Mouse (Mus musculus) forebrain, embryonic 11.5 days (tissue): ENCODE results near the gene Jak2. TPM values are rescaled to one million over a fixed set of nuclear protein-coding genes. Genes with fewer than 3 reads are reported as not detected.

Experiments
- ATAC-seq: fragments of 200-750 bp; cut with Nextera tagmentation; replicated peaks from 2 replicates; pipeline ENCODE4 v1.8.0; 2017; ENCODE audit warnings: moderate TSS enrichment; ENCODE audit not compliant: low FRiP score
- DNase-seq: peaks from one replicate; pipeline ENCODE4 v3.0.0-alpha.2; 2017; ENCODE audit warnings: low spot score
- H3K27ac ChIP-seq: fragments of 300-500 bp; sonication (generic); 2 replicates; pipeline ENCODE4 v1.5.1; 2014; ENCODE audit warnings: low read depth, low read length
- H3K27me3 ChIP-seq: fragments of 300-500 bp; sonication (generic); 2 replicates; pipeline ENCODE4 v1.6.1; 2014; ENCODE audit warnings: mild to moderate bottlenecking, low read length, mixed read lengths; ENCODE audit not compliant: control insufficient read depth, insufficient read depth
- H3K36me3 ChIP-seq: fragments of 300-500 bp; sonication (generic); 2 replicates; pipeline ENCODE4 v1.6.1; 2014; ENCODE audit warnings: mild to moderate bottlenecking, low read length, moderate library complexity, mixed read lengths; ENCODE audit not compliant: control insufficient read depth, insufficient read depth
- H3K4me1 ChIP-seq: fragments of 300-500 bp; sonication (generic); replicated peaks from 2 replicates; pipeline ENCODE4 v1.6.1; 2014; ENCODE audit warnings: low read length, mixed read lengths; ENCODE audit not compliant: control insufficient read depth, insufficient read depth
- H3K4me2 ChIP-seq: fragments of 300-500 bp; sonication (generic); 2 replicates; pipeline ENCODE4 v1.6.1; 2014; ENCODE audit warnings: low read depth, mild to moderate bottlenecking, low read length, moderate library complexity, mixed read lengths; ENCODE audit not compliant: severe bottlenecking
- H3K4me3 ChIP-seq: fragments of 300-500 bp; sonication (generic); 2 replicates; pipeline ENCODE4 v1.5.1; 2014; ENCODE audit warnings: low read depth, low read length
- H3K9ac ChIP-seq: fragments of 300-500 bp; sonication (generic); 2 replicates; pipeline ENCODE4 v1.6.1; 2014; ENCODE audit warnings: low read length
- H3K9me3 ChIP-seq: fragments of 300-500 bp; sonication (generic); 2 replicates; pipeline ENCODE4 v1.6.1; 2016; ENCODE audit warnings: low read length, mixed read lengths; ENCODE audit not compliant: control insufficient read depth
- WGBS: fragments of 180-500 bp; shearing (Covaris S2); extraction: QIAGEN DNeasy Blood & Tissue Kit; methylation state at CpG from one replicate; pipeline ENCODE4 v1.1.7; 2014; 5-methylcytosine and 5-hydroxymethylcytosine counted together
- polyA plus RNA-seq: library from polyadenylated mRNA; unstranded; fragments of >200 nt; fragmentation: Nextera tagmentation; extraction: Ambion mirVana; gene quantifications from 2 replicates; pipeline ENCODE4 v1.2.1, GENCODE M21; 2014

Gene Jak2
- polyA plus RNA-seq, 1 experiment from 2014 or later: 13.2 TPM

GRCm38 (mm10) chr19:29326822-29327552 lies 75.4 kb downstream of the Jak2 start:
- H3K4me3 ChIP-seq: no peak overlapping the region
- 79% methylated on average over 13 of the region's 13 CpGs for WGBS
- ATAC-seq: no peak

GRCm38 (mm10) chr19:29334068-29334745 lies 82.6 kb downstream of the Jak2 start, which contains the start of gene Rln1:
Rln1 (minus strand) TSS chr19:29334670.
- peak within 1 kb of the TSS; percentile 38 for H3K4me3 ChIP-seq
- ATAC-seq (no peak), DNase-seq (peak; percentile 68)
- no peaks in the 10 kb centered on the region for H3K36me3 ChIP-seq
- WGBS: 4% methylated on average over 23 of the region's 23 CpGs
- 0 out of 2 replicates have a peak, but pooled peaks cover 2% of the 10 kb centered on the region for H3K27me3 ChIP-seq
- H3K9ac ChIP-seq: peak within 1 kb of the TSS; percentile 61
- no peaks in the 10 kb centered on the region for H3K9me3 ChIP-seq
- no peak within 1 kb of the TSS for H3K27ac ChIP-seq
- no peaks in the 10 kb centered on the region for H3K4me1 ChIP-seq
- H3K4me2 ChIP-seq: peak within 1 kb of the TSS; percentile 67

More at GRCm38 (mm10) chr19:29326822-29327552, 75.4 kb downstream of the Jak2 start:
- Histone ChIP-seq H3K4me2 (no peak overlapping the region), H3K27me3 (no peaks in the 10 kb centered on the region), H3K27ac (no peak overlapping the region), H3K9ac (no peak overlapping the region), H3K36me3 (no peaks in the 10 kb centered on the region), H3K4me1 (no peaks in the 10 kb centered on the region), H3K9me3 (no peaks in the 10 kb centered on the region)
- no peak for DNase-seq

GRCm38 (mm10) chr19:29336624-29337023 lies 85.0 kb downstream of the Jak2 start:
- Histone ChIP-seq H3K36me3 (no peaks in the 10 kb centered on the region), H3K9ac (no peak overlapping the region), H3K27me3 (0 out of 2 replicates have a peak, but pooled peaks cover 2% of the 10 kb centered on the region), H3K4me3 (no peak overlapping the region), H3K27ac (no peak overlapping the region), H3K4me1 (no peaks in the 10 kb centered on the region), H3K4me2 (no peak overlapping the region), H3K9me3 (no peaks in the 10 kb centered on the region)
- 90% methylated on average over 2 of the region's 2 CpGs for WGBS
- ATAC-seq: no peak
- no peak for DNase-seq

- Histone ChIP-seq H3K36me3 (no peaks in the 10 kb centered on the region), H3K27me3 (no peaks in the 10 kb centered on the region), H3K9me3 (no peaks in the 10 kb centered on the region), H3K27ac (no peak overlapping the region), H3K9ac (no peak overlapping the region), H3K4me1 (no peaks in the 10 kb centered on the region), H3K4me3 (no peak overlapping the region), H3K4me2 (no peak overlapping the region)
- no peak for DNase-seq
- WGBS: 85% methylated on average over 4 of the region's 4 CpGs
- ATAC-seq: no peak
Observed at GRCm38 (mm10) chr19:29341029-29341428, 89.4 kb downstream of the Jak2 start.

- no peaks in the 10 kb centered on the region for H3K9me3 ChIP-seq
- no peak overlapping the region for H3K4me2 ChIP-seq
- H3K4me1 ChIP-seq: no peaks in the 10 kb centered on the region
- H3K27ac ChIP-seq: no peak overlapping the region
- no peak for DNase-seq
- H3K4me3 ChIP-seq: no peak overlapping the region
- no peaks in the 10 kb centered on the region for H3K36me3 ChIP-seq
- 89% methylated on average over 6 of the region's 6 CpGs for WGBS
- no peak for ATAC-seq
- H3K9ac ChIP-seq: no peak overlapping the region
- no peaks in the 10 kb centered on the region for H3K27me3 ChIP-seq
Observed at GRCm38 (mm10) chr19:29342281-29342680, 90.7 kb downstream of the Jak2 start.

GRCm38 (mm10) chr19:29344868-29345267 lies 93.2 kb downstream of the Jak2 start:
- H3K9ac ChIP-seq: no peak overlapping the region
- no peak overlapping the region for H3K4me2 ChIP-seq
- no peak overlapping the region for H3K4me3 ChIP-seq
- no peak for DNase-seq
- H3K27ac ChIP-seq: no peak overlapping the region
- no peak for ATAC-seq
- H3K4me1 ChIP-seq: no peaks in the 10 kb centered on the region
- no peaks in the 10 kb centered on the region for H3K27me3 ChIP-seq
- no peaks in the 10 kb centered on the region for H3K9me3 ChIP-seq
- no peaks in the 10 kb centered on the region for H3K36me3 ChIP-seq

- Histone ChIP-seq H3K36me3 (no peaks in the 10 kb centered on the region), H3K27me3 (no peaks in the 10 kb centered on the region), H3K4me2 (no peak overlapping the region), H3K27ac (no peak overlapping the region), H3K4me1 (no peaks in the 10 kb centered on the region), H3K4me3 (no peak overlapping the region), H3K9ac (no peak overlapping the region), H3K9me3 (no peaks in the 10 kb centered on the region)
- ATAC-seq: no peak
- 88% methylated on average over 6 of the region's 6 CpGs for WGBS
- no peak for DNase-seq
Observed at GRCm38 (mm10) chr19:29345636-29346035, 94.0 kb downstream of the Jak2 start.

- Histone ChIP-seq H3K9me3 (no peaks in the 10 kb centered on the region), H3K4me2 (no peak overlapping the region), H3K36me3 (no peaks in the 10 kb centered on the region), H3K27ac (no peak overlapping the region), H3K27me3 (no peaks in the 10 kb centered on the region), H3K4me3 (no peak overlapping the region), H3K4me1 (no peaks in the 10 kb centered on the region), H3K9ac (no peak overlapping the region)
- no peak for ATAC-seq
- no peak for DNase-seq
- 47% methylated on average over 5 of the region's 5 CpGs for WGBS
Observed at GRCm38 (mm10) chr19:29350991-29351390, 99.4 kb downstream of the Jak2 start.
